Mouse (Mus musculus): ENCODE measurements at regions not wholly inside any gene's neighbourhood (a gene's known extent, or its start where the extent isn't known, plus 50 kb on each side); places are given as distances from the start of the nearest gene placed in this dataset.

GRCm38 (mm10) chr9:118424344-118424743 is 53.7 kb upstream of the Eomes start:
- no peak for DNase-seq

Measured in embryo, embryonic 11 days (tissue).